Comparison of ENCODE assay signal across 9 mouse cellular contexts in genomic region chr17:9756196-9756595, GRCm38 (mm10).
DNase-seq lines count a peak whose midpoint lies in the region; ATAC-seq lines count a peak whose summit lies in the region.
"Had no signal": no experiment of that assay in that cellular context is flagged by ENCODE, and none has a peak within 500 bp of the region (broad histone marks: within the 10 kb centered on the region; RNA-seq: fewer than 3 reads in every experiment).

No protein-coding gene starts in this region.

- DNase-seq in hindbrain, embryonic 11.5 days (ENCODE audit: low spot score), result peak; percentile 80
- DNase-seq in MN1 (ENCODE audit: low spot score), result peak; percentile 25
- peak; percentile 85 to 91 for DNase-seq in cerebellum, postnatal 10 days
- peak; percentile 78 for DNase-seq in left cerebral cortex, postnatal 4 days

- H3K27me3 ChIP-seq in hindbrain, embryonic 11.5 days (ENCODE audit: control insufficient read depth, insufficient read depth, low read length), result no peaks in the 10 kb centered on the region
- no peaks in the 10 kb centered on the region for H3K27me3 ChIP-seq in hindbrain, embryonic 16.5 days (replicated peaks; ENCODE audit: control insufficient read depth, insufficient read depth, low read length)
- no peaks in the 10 kb centered on the region for H3K27me3 ChIP-seq in heart, embryonic 15.5 days
- H3K27me3 ChIP-seq in neural tube, embryonic 13.5 days, result no peaks in the 10 kb centered on the region
- H3K27me3 ChIP-seq: limb, embryonic 12.5 days had no signal

- no peak overlapping the region for H3K4me3 ChIP-seq in hindbrain, embryonic 11.5 days (ENCODE audit: low read depth, low read length)
- no peak overlapping the region for H3K4me3 ChIP-seq in hindbrain, embryonic 16.5 days (ENCODE audit: low read length)
- no peak overlapping the region for H3K4me3 ChIP-seq in heart, embryonic 15.5 days
- H3K4me3 ChIP-seq in neural tube, embryonic 13.5 days, result no peak overlapping the region
- H3K4me3 ChIP-seq: limb, embryonic 12.5 days had no signal

- H3K4me1 ChIP-seq in hindbrain, embryonic 11.5 days (replicated peaks; ENCODE audit: control insufficient read depth, insufficient read depth, low read length), result peaks cover 4% of the 10 kb centered on the region; the same call in 1 of the 2 replicates
- peaks cover 5% of the 10 kb centered on the region for H3K4me1 ChIP-seq in hindbrain, embryonic 16.5 days (ENCODE audit: control insufficient read depth, insufficient read depth, low read depth, low read length)
- peaks cover 25% of the 10 kb centered on the region for H3K4me1 ChIP-seq in heart, embryonic 15.5 days (replicated peaks)
- peaks cover 25% of the 10 kb centered on the region for H3K4me1 ChIP-seq in neural tube, embryonic 13.5 days (replicated peaks)
- H3K4me1 ChIP-seq: limb, embryonic 12.5 days had no signal

- H3K27ac ChIP-seq in hindbrain, embryonic 11.5 days (ENCODE audit: low read depth, low read length), result no peak overlapping the region
- no peak overlapping the region; the same call in 1 of the 2 replicates for H3K27ac ChIP-seq in hindbrain, embryonic 16.5 days (ENCODE audit: low read depth, low read length)
- 0 out of 2 replicates have a peak overlapping the region, but pooled peaks have one; percentile 24 for H3K27ac ChIP-seq in heart, embryonic 15.5 days
- H3K27ac ChIP-seq in neural tube, embryonic 13.5 days (replicated peaks), result peak overlapping the region; percentile 39
- H3K27ac ChIP-seq: limb, embryonic 12.5 days had no signal

- intact Hi-C loops in left cerebral cortex, postnatal 4 days (cut with DNase I), result loop anchor here (2.0 kb wide), 1 partner anchor 587 kb away; no protein-coding TSS in a partner anchor

- 62% methylated on average over 3 of the region's 3 CpGs for WGBS in hindbrain, embryonic 11.5 days
- 57% methylated on average over 3 of the region's 3 CpGs for WGBS in hindbrain, embryonic 16.5 days
- 54% methylated on average over 3 of the region's 3 CpGs for WGBS in heart, embryonic 15.5 days
- 49% methylated on average over 3 of the region's 3 CpGs for WGBS in neural tube, embryonic 13.5 days

- H3K9me3 ChIP-seq in hindbrain, embryonic 11.5 days (ENCODE audit: control insufficient read depth, low read length), result no peaks in the 10 kb centered on the region
- no peaks in the 10 kb centered on the region for H3K9me3 ChIP-seq in hindbrain, embryonic 16.5 days (ENCODE audit: control insufficient read depth, low read length)
- H3K9me3 ChIP-seq in heart, embryonic 15.5 days (replicated peaks), result no peaks in the 10 kb centered on the region
- no peaks in the 10 kb centered on the region for H3K9me3 ChIP-seq in neural tube, embryonic 13.5 days
- H3K9me3 ChIP-seq: limb, embryonic 12.5 days had no signal

- no peaks in the 10 kb centered on the region for H3K36me3 ChIP-seq in hindbrain, embryonic 11.5 days (ENCODE audit: control insufficient read depth, insufficient read depth, low read length)
- no peaks in the 10 kb centered on the region for H3K36me3 ChIP-seq in hindbrain, embryonic 16.5 days (ENCODE audit: control insufficient read depth, insufficient read depth, low read length)
- H3K36me3 ChIP-seq in heart, embryonic 15.5 days, result no peaks in the 10 kb centered on the region
- no peaks in the 10 kb centered on the region for H3K36me3 ChIP-seq in neural tube, embryonic 13.5 days
- H3K36me3 ChIP-seq: limb, embryonic 12.5 days had no signal

- no peak overlapping the region for H3K9ac ChIP-seq in hindbrain, embryonic 11.5 days (ENCODE audit: low read depth, low read length)
- no peak overlapping the region for H3K9ac ChIP-seq in hindbrain, embryonic 16.5 days (ENCODE audit: low read depth, low read length)
- no peak overlapping the region for H3K9ac ChIP-seq in heart, embryonic 15.5 days
- no peak overlapping the region for H3K9ac ChIP-seq in neural tube, embryonic 13.5 days
- H3K9ac ChIP-seq: limb, embryonic 12.5 days had no signal

- no peak overlapping the region for H3K4me2 ChIP-seq in hindbrain, embryonic 11.5 days (replicated peaks; ENCODE audit: low read depth, low read length)
- no peak overlapping the region for H3K4me2 ChIP-seq in hindbrain, embryonic 16.5 days (ENCODE audit: low read length)
- 0 out of 2 replicates have a peak overlapping the region, but pooled peaks have one; percentile 21 for H3K4me2 ChIP-seq in heart, embryonic 15.5 days
- no peak overlapping the region for H3K4me2 ChIP-seq in neural tube, embryonic 13.5 days
- H3K4me2 ChIP-seq: limb, embryonic 12.5 days had no signal

- no peak for ATAC-seq in hindbrain, embryonic 11.5 days (ENCODE audit: low FRiP score)
- no peak for ATAC-seq in hindbrain, embryonic 16.5 days
- ATAC-seq in heart, embryonic 15.5 days (replicated peaks; ENCODE audit: insufficient number of reproducible peaks, insufficient read depth, low FRiP score, low read depth), result no peak
- ATAC-seq in neural tube, embryonic 13.5 days (ENCODE audit: low read depth), result no peak
- ATAC-seq in inflammation-experienced regulatory T-cells, adult 6 months, result no peak

Comparison
In these comparisons a context has a peak if more than half of its experiments do, and no peak if none do; other contexts are left out.
1. DNase-seq: peak in every context shown above with its lines; median percentile 88 in cerebellum, postnatal 10 days; 80 in hindbrain, embryonic 11.5 days; 78 in left cerebral cortex, postnatal 4 days; 25 in MN1.
2. H3K27ac ChIP-seq: peak in heart, embryonic 15.5 days (single experiment) and neural tube, embryonic 13.5 days (single experiment); none in hindbrain, embryonic 11.5 days (single experiment) and hindbrain, embryonic 16.5 days (single experiment).